Mouse (Mus musculus): ENCODE results near the gene P3h1. TPM values are rescaled to one million over a fixed set of nuclear protein-coding genes. Genes with fewer than 3 reads are reported as not detected.

Gene P3h1
- total and polyA plus RNA-seq, 3 experiments: 15.7 to 30.2 TPM; not detected in 1

DNA sequence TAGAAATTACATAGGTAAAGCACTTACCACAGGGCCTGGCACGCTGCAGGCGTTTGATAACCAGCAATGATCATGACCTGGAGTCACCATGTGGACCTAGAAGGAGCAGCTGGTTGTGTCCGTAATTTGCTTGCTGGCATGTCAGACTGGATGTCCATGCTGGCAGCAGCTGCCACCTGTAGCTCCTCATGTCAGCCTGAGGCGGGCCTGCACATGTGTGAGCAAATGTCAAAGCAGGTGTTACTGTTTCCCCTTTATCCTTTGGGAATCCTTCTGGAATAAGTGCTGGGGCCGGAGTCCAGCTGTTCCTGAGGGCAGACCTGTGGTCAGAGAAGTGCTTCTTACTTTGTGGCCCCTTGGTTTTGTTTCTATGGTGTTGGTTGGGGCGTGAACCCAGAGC, 34.6 kb upstream of the P3h1 start:
- no peak overlapping the region for H3K27ac ChIP-seq (ENCODE audit: control insufficient read depth, low read depth, low read length)
- no peak for TF ChIP-seq CHD1 (IDR thresholded peaks at IDR 0.05; ENCODE audit: low read depth, low read length)
- TF ChIP-seq POLR2AphosphoS5 (IDR thresholded peaks at IDR 0.05; ENCODE audit: borderline replicate concordance, low read depth, low read length): no peak
- no peak for TF ChIP-seq HCFC1 (IDR thresholded peaks at IDR 0.05; ENCODE audit: low read depth, low read length)
- no peak for TF ChIP-seq NRF1 (IDR thresholded peaks at IDR 0.05; ENCODE audit: insufficient read depth, low read depth, low read length, poor library complexity, severe bottlenecking)
- no peak for TF ChIP-seq ELF1 (IDR thresholded peaks at IDR 0.05; ENCODE audit: low read depth, low read length)
- no peak for TF ChIP-seq ZC3H11A (IDR thresholded peaks at IDR 0.05; ENCODE audit: low read depth, low read length)
- TF ChIP-seq USF2 (IDR thresholded peaks at IDR 0.05; ENCODE audit: borderline replicate concordance in 1 of 2, insufficient read depth in 1 of 2, low read depth in 1 of 2, low read length in 2 of 2): no peak
- TF ChIP-seq TCF12 (IDR thresholded peaks at IDR 0.05; ENCODE audit: low read depth, low read length): no peak
- TF ChIP-seq RCOR1 (IDR thresholded peaks at IDR 0.05; ENCODE audit: low read depth, low read length): no peak
- no peak for TF ChIP-seq ETS1 (IDR thresholded peaks at IDR 0.05; ENCODE audit: low read depth, low read length)
- TF ChIP-seq MYC (IDR thresholded peaks at IDR 0.05; ENCODE audit: low read depth, low read length): no peak
- TF ChIP-seq MAZ (IDR thresholded peaks at IDR 0.05; ENCODE audit: low read depth, low read length): no peak
- TF ChIP-seq KAT2A (conservative IDR thresholded peaks at IDR 0.05; ENCODE audit: low read depth, low read length): no peak
- TF ChIP-seq EP300 (IDR thresholded peaks at IDR 0.05; ENCODE audit: low read depth in 1 of 2, low read length in 2 of 2): no peak
- TF ChIP-seq CHD2 (IDR thresholded peaks at IDR 0.05; ENCODE audit: low read length): no peak
- TF ChIP-seq POLR2AphosphoS2 (IDR thresholded peaks at IDR 0.05; ENCODE audit: low read length): no peak
- TF ChIP-seq USF1 (IDR thresholded peaks at IDR 0.05; ENCODE audit: low read depth, low read length): no peak
- TF ChIP-seq CTCF (IDR thresholded peaks at IDR 0.05 in 2 of 3, conservative IDR thresholded peaks at IDR 0.05 in 1 of 3; ENCODE audit: control insufficient read depth in 1 of 3, insufficient read depth in 1 of 3, low read depth in 2 of 3, low read length in 3 of 3, poor library complexity in 1 of 3, severe bottlenecking in 1 of 3): no peak
- no peak for TF ChIP-seq POLR2A (IDR thresholded peaks at IDR 0.05; ENCODE audit: control insufficient read depth in 1 of 2, insufficient read depth in 1 of 2, low read depth in 1 of 2, low read length in 2 of 2, poor library complexity in 1 of 2)
- H3K4me1 ChIP-seq (ENCODE audit: control insufficient read depth in 1 of 2, insufficient read depth in 2 of 2, low read length in 2 of 2): peaks cover 12 to 19% of the 10 kb centered on the region in 2 experiments
- no peak overlapping the region for H3K4me3 ChIP-seq (ENCODE audit: control insufficient read depth in 1 of 2, insufficient read depth in 1 of 2, low read depth in 2 of 2, low read length in 2 of 2)
- H3K9ac ChIP-seq (ENCODE audit: control insufficient read depth, low read depth, low read length, poor library complexity, severe bottlenecking): no peak overlapping the region
- peaks cover 5% of the 10 kb centered on the region; the same call in 1 of the 2 replicates for H3K79me2 ChIP-seq (ENCODE audit: control insufficient read depth, insufficient read depth, low read length, poor library complexity)
- no peak for DNase-seq (ENCODE audit: low read depth, low spot score)
- no peaks in the 10 kb centered on the region for H3K27me3 ChIP-seq (ENCODE audit: control insufficient read depth in 1 of 2, insufficient read depth in 2 of 2, low read length in 2 of 2)
- no peaks in the 10 kb centered on the region for H3K9me3 ChIP-seq (replicated peaks; ENCODE audit: insufficient read depth, low read length)
- H3K36me3 ChIP-seq (ENCODE audit: control insufficient read depth in 1 of 2, insufficient read depth in 2 of 2, low read length in 2 of 2): peaks cover 0 to 22% of the 10 kb centered on the region in 2 experiments; a peak in 2 of 4 replicates

DNA sequence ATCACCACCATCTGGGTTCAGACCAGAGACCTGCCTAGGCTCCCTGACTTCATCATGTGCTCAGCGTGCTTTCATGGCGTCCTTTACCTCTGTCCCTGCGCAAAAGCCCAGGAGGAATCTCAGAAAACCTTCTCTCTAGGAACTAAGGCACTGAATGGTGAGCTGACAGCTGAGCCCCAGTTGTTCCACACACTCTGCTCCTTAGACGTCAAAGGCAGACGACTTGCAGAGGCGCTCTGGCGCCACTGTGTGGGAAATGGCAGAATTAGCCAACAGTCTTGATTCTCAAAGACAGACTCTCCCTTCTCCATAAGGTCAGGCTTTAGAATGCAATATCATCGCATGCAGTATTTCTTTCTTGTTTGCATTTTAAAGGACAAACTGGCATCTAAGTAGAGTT, 28.0 kb upstream of the P3h1 start:
- peak; percentile 82 for DNase-seq (ENCODE audit: low read depth, low spot score)
- no peaks in the 10 kb centered on the region for H3K27me3 ChIP-seq (ENCODE audit: control insufficient read depth in 1 of 2, insufficient read depth in 2 of 2, low read length in 2 of 2)
- no peak overlapping the region for H3K27ac ChIP-seq (ENCODE audit: control insufficient read depth, low read depth, low read length)
- no peak overlapping the region for H3K4me3 ChIP-seq (ENCODE audit: control insufficient read depth in 1 of 2, insufficient read depth in 1 of 2, low read depth in 2 of 2, low read length in 2 of 2)
- H3K36me3 ChIP-seq (ENCODE audit: control insufficient read depth in 1 of 2, insufficient read depth in 2 of 2, low read length in 2 of 2): no peaks in the 10 kb centered on the region
- peaks cover 0 to 3% of the 10 kb centered on the region in 2 experiments; a peak in 1 of 4 replicates for H3K4me1 ChIP-seq (ENCODE audit: control insufficient read depth in 1 of 2, insufficient read depth in 2 of 2, low read length in 2 of 2)
- H3K79me2 ChIP-seq (ENCODE audit: control insufficient read depth, insufficient read depth, low read length, poor library complexity): no peaks in the 10 kb centered on the region
- H3K9me3 ChIP-seq (replicated peaks; ENCODE audit: insufficient read depth, low read length): no peaks in the 10 kb centered on the region
- H3K9ac ChIP-seq (ENCODE audit: control insufficient read depth, low read depth, low read length, poor library complexity, severe bottlenecking): no peak overlapping the region
- TF ChIP-seq ZC3H11A (IDR thresholded peaks at IDR 0.05; ENCODE audit: low read depth, low read length) (peak; percentile 94), SIN3A (IDR thresholded peaks at IDR 0.05; ENCODE audit: low read length) (peak; percentile 65; the same call in 1 of the 2 replicates), GATA1 (IDR thresholded peaks at IDR 0.05; ENCODE audit: low read depth, low read length) (no peak), CHD2 (IDR thresholded peaks at IDR 0.05; ENCODE audit: low read length) (no peak), KAT2A (conservative IDR thresholded peaks at IDR 0.05; ENCODE audit: low read depth, low read length) (no peak), BHLHE40 (IDR thresholded peaks at IDR 0.05; ENCODE audit: borderline replicate concordance, low read depth, low read length) (0 out of 2 replicates have a peak, but pooled peaks have one; percentile 23), JUND (IDR thresholded peaks at IDR 0.05; ENCODE audit: low read depth, low read length) (no peak), CTCF (IDR thresholded peaks at IDR 0.05 in 2 of 3, conservative IDR thresholded peaks at IDR 0.05 in 1 of 3; ENCODE audit: control insufficient read depth in 1 of 3, insufficient read depth in 1 of 3, low read depth in 2 of 3, low read length in 3 of 3, poor library complexity in 1 of 3, severe bottlenecking in 1 of 3) (peak in 2 of 3 experiments; percentile 87 to 96; a peak in 5 of 6 replicates), ETS1 (IDR thresholded peaks at IDR 0.05; ENCODE audit: low read depth, low read length) (no peak), NRF1 (IDR thresholded peaks at IDR 0.05; ENCODE audit: insufficient read depth, low read depth, low read length, poor library complexity, severe bottlenecking) (no peak), RAD21 (IDR thresholded peaks at IDR 0.05; ENCODE audit: low read depth, low read length) (peak; percentile 97), POLR2AphosphoS2 (IDR thresholded peaks at IDR 0.05; ENCODE audit: low read length) (no peak), ZNF384 (IDR thresholded peaks at IDR 0.05; ENCODE audit: low read depth, low read length) (no peak), ZKSCAN1 (IDR thresholded peaks at IDR 0.05; ENCODE audit: low read depth, low read length) (no peak), MAFK (IDR thresholded peaks at IDR 0.05; ENCODE audit: borderline replicate concordance, low read depth, low read length) (no peak), MYC (IDR thresholded peaks at IDR 0.05; ENCODE audit: low read depth, low read length) (peak; percentile 64; the same call in 1 of the 2 replicates), MAX (IDR thresholded peaks at IDR 0.05; ENCODE audit: low read length) (no peak), TAL1 (IDR thresholded peaks at IDR 0.05; ENCODE audit: low read length) (no peak), POLR2AphosphoS5 (IDR thresholded peaks at IDR 0.05; ENCODE audit: borderline replicate concordance, low read depth, low read length) (no peak), SMC3 (IDR thresholded peaks at IDR 0.05; ENCODE audit: low read depth, low read length) (peak; percentile 98)
